Mouse (Mus musculus) testis, adult 2 months (tissue): ENCODE measurements at regions not wholly inside any gene's neighbourhood (a gene's known extent, or its start where the extent isn't known, plus 50 kb on each side); places are given as distances from the start of the nearest gene placed in this dataset.

ENCODE experiments used
- H3K27ac ChIP-seq: fragments of 200-500 bp; 2 replicates; pipeline ENCODE4 v1.5.1; 2012; ENCODE audit warnings: low read depth, low read length; ENCODE audit not compliant: control insufficient read depth, insufficient read depth
- H3K27me3 ChIP-seq: fragments of 200-500 bp; 2 replicates; pipeline ENCODE4 v1.6.1; 2012; ENCODE audit warnings: mild to moderate bottlenecking, low read length, moderate library complexity; ENCODE audit not compliant: control insufficient read depth, insufficient read depth
- H3K36me3 ChIP-seq: fragments of 200-500 bp; 2 replicates; pipeline ENCODE4 v1.6.1; 2012; ENCODE audit warnings: mild to moderate bottlenecking, low read length; ENCODE audit not compliant: control insufficient read depth, insufficient read depth
- H3K4me1 ChIP-seq: fragments of 200-500 bp; 2 replicates; pipeline ENCODE4 v1.6.1; 2012; ENCODE audit warnings: low read length; ENCODE audit not compliant: control insufficient read depth, insufficient read depth
- H3K4me3 ChIP-seq: fragments of 200-500 bp; 2 replicates; pipeline ENCODE4 v1.5.1; 2012; ENCODE audit warnings: low read depth, mild to moderate bottlenecking, low read length, moderate library complexity, mixed read lengths; ENCODE audit not compliant: control insufficient read depth
- CTCF ChIP-seq: fragments of 200-500 bp; IDR thresholded peaks from 2 replicates; pipeline ENCODE4 v1.5.1; 2012; ENCODE audit warnings: low read depth, mild to moderate bottlenecking, inconsistent platforms, low read length, moderate library complexity; ENCODE audit not compliant: control insufficient read depth, insufficient read depth, insufficient replicate concordance
- POLR2A ChIP-seq: fragments of 200-500 bp; IDR thresholded peaks from 2 replicates; pipeline ENCODE4 v1.6.1; 2012; ENCODE audit warnings: low read depth, mild to moderate bottlenecking, inconsistent platforms, low read length, moderate library complexity; ENCODE audit not compliant: control insufficient read depth

GRCm38 (mm10) chr3:52842866-52843425, 174.1 kb downstream of the Cog6 start:
- TF ChIP-seq CTCF (no peak), POLR2A (no peak)
- H3K27ac ChIP-seq: no peak overlapping the region
- H3K4me1 ChIP-seq: peaks cover 4% of the 10 kb centered on the region
- H3K36me3 ChIP-seq: no peaks in the 10 kb centered on the region
- no peaks in the 10 kb centered on the region for H3K27me3 ChIP-seq
- H3K4me3 ChIP-seq: no peak overlapping the region

- TF ChIP-seq CTCF: no peak
- TF ChIP-seq POLR2A: no peak
- H3K27me3 ChIP-seq: no peaks in the 10 kb centered on the region
- peaks cover 4% of the 10 kb centered on the region for H3K4me1 ChIP-seq
- H3K4me3 ChIP-seq: no peak overlapping the region
- H3K36me3 ChIP-seq: no peaks in the 10 kb centered on the region
- no peak overlapping the region for H3K27ac ChIP-seq
Measured at GRCm38 (mm10) chr3:52840160-52840953, 176.7 kb downstream of the Cog6 start.

DNA sequence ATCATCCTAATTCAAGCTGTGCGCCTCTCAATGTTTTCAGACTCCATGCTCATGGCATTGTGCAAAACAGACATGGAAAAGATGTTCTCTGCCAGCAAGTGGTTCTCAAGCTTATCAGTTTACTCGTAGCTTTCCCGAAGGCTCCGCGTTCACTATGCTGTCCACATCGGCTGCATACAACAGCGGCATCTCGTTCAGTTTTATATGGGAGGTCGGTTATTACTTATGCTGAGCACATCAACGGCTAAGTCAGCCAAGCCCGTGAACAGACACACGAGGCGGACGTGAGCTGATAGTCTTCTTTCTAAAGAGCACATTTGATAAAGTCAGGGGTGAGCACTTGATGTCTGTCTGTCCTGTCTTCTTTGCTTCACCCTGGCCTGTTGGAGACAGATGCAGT, 179.0 kb downstream of the Cog6 start:
- Histone ChIP-seq H3K4me3 (no peak overlapping the region), H3K4me1 (peaks cover 4% of the 10 kb centered on the region), H3K27me3 (no peaks in the 10 kb centered on the region), H3K36me3 (no peaks in the 10 kb centered on the region), H3K27ac (no peak overlapping the region)
- TF ChIP-seq CTCF (no peak), POLR2A (no peak)

DNA sequence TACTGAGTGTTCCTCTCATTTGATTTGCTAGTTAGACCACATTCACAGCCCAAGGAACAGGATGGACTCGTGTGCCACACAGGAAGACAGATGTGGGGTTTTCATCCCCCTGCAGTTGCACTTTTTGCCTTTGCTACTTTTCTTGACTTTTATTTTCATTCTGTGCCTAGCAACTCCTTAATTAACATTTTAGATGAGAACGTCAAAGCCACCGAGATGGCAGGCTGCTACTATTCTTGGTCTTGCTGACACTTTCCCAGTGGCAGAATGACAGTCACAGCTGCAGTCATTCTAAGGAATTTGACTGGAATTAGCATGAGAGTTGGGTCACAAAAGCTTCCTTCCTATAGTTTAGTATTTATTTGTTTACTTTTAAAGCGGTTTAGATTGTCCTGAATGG, 179.5 kb downstream of the Cog6 start:
- H3K36me3 ChIP-seq: no peaks in the 10 kb centered on the region
- H3K4me3 ChIP-seq: no peak overlapping the region
- peaks cover 4% of the 10 kb centered on the region for H3K4me1 ChIP-seq
- TF ChIP-seq POLR2A: no peak
- TF ChIP-seq CTCF: no peak
- H3K27me3 ChIP-seq: no peaks in the 10 kb centered on the region
- no peak overlapping the region for H3K27ac ChIP-seq

GRCm38 (mm10) chr3:52836780-52837179, 180.3 kb downstream of the Cog6 start:
- no peaks in the 10 kb centered on the region for H3K27me3 ChIP-seq
- no peak overlapping the region for H3K4me3 ChIP-seq
- H3K36me3 ChIP-seq: no peaks in the 10 kb centered on the region
- H3K27ac ChIP-seq: no peak overlapping the region
- TF ChIP-seq POLR2A: no peak
- TF ChIP-seq CTCF: no peak
- H3K4me1 ChIP-seq: peaks cover 4% of the 10 kb centered on the region

GRCm38 (mm10) chr3:52832421-52832820, 184.6 kb downstream of the Cog6 start:
- Histone ChIP-seq H3K36me3 (no peaks in the 10 kb centered on the region), H3K27me3 (no peaks in the 10 kb centered on the region), H3K27ac (no peak overlapping the region), H3K4me3 (no peak overlapping the region), H3K4me1 (no peaks in the 10 kb centered on the region)
- TF ChIP-seq CTCF (no peak), POLR2A (no peak)

DNA sequence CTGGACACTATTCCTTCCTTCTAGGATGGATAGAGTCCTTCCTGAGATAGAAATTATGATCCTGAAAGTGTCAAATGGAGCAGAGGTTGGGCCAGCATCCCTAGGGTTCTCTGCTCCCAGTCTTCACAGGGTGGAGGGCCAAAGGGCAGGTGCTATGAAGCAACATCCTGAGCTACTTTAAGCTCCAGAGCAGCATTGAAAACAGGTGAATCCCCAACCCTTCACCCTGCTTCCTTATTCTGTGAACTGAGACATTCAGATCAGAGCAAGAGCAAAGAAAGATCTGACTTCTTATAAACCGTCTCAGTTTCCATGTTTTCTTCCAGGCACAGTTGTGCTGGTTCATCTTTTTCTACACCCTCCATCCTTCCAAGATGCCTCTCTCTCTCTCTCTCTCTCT, 185.1 kb downstream of the Cog6 start:
- no peak overlapping the region for H3K4me3 ChIP-seq
- H3K27ac ChIP-seq: no peak overlapping the region
- H3K4me1 ChIP-seq: no peaks in the 10 kb centered on the region
- H3K27me3 ChIP-seq: no peaks in the 10 kb centered on the region
- H3K36me3 ChIP-seq: no peaks in the 10 kb centered on the region
- TF ChIP-seq CTCF (no peak), POLR2A (no peak)
